Mouse (Mus musculus) kidney, embryonic 15.5 days (tissue): Measurements from ENCODE around the gene Snrpn. TPM values are rescaled to one million over a fixed set of nuclear protein-coding genes. Genes with fewer than 3 reads are reported as not detected.

ENCODE experiments used
- ATAC-seq: fragments of 200-750 bp; cut with Nextera tagmentation; replicated peaks from 2 replicates; pipeline ENCODE4 v1.8.0; 2017; ENCODE audit warnings: moderate TSS enrichment; ENCODE audit not compliant: low FRiP score
- H3K27ac ChIP-seq: fragments of 300-500 bp; sonication (generic); 2 replicates; pipeline ENCODE4 v1.5.1; 2015; ENCODE audit warnings: mild to moderate bottlenecking, inconsistent platforms
- H3K27me3 ChIP-seq: fragments of 300-500 bp; sonication (generic); 2 replicates; pipeline ENCODE4 v1.6.1; 2015; ENCODE audit warnings: inconsistent platforms
- H3K36me3 ChIP-seq: fragments of 300-500 bp; sonication (generic); 2 replicates; pipeline ENCODE4 v1.6.1; 2015; ENCODE audit warnings: inconsistent platforms
- H3K4me1 ChIP-seq: fragments of 300-500 bp; sonication (generic); 2 replicates; pipeline ENCODE4 v1.6.1; 2015; ENCODE audit warnings: inconsistent platforms
- H3K4me2 ChIP-seq: fragments of 300-500 bp; sonication (generic); 2 replicates; pipeline ENCODE4 v1.6.1; 2015; ENCODE audit warnings: moderate library complexity, mild to moderate bottlenecking, inconsistent platforms
- H3K4me3 ChIP-seq: fragments of 300-500 bp; sonication (generic); replicated peaks from 2 replicates; pipeline ENCODE4 v1.5.1; 2015; ENCODE audit warnings: mild to moderate bottlenecking, inconsistent platforms
- H3K9ac ChIP-seq: fragments of 300-500 bp; sonication (generic); 2 replicates; pipeline ENCODE4 v1.6.1; 2015; ENCODE audit warnings: mild to moderate bottlenecking, inconsistent platforms
- H3K9me3 ChIP-seq: fragments of 300-500 bp; sonication (generic); replicated peaks from 2 replicates; pipeline ENCODE4 v1.6.1; 2016; ENCODE audit warnings: inconsistent platforms
- WGBS: fragments of 180-500 bp; shearing (Covaris S2); methylation state at CpG from one replicate; pipeline ENCODE4 v1.1.7; 2015; ENCODE audit warnings: mixed read lengths; 5-methylcytosine and 5-hydroxymethylcytosine counted together
- polyA plus RNA-seq: library from polyadenylated mRNA; unstranded; fragments of >200 nt; fragmentation: Nextera tagmentation; extraction: Ambion mirVana; gene quantifications from 2 replicates; pipeline ENCODE4 v1.2.1, GENCODE M21; 2015

The Snrpn gene
- polyA plus RNA-seq, 1 experiment from 2014 or later = 39.1 TPM

DNA sequence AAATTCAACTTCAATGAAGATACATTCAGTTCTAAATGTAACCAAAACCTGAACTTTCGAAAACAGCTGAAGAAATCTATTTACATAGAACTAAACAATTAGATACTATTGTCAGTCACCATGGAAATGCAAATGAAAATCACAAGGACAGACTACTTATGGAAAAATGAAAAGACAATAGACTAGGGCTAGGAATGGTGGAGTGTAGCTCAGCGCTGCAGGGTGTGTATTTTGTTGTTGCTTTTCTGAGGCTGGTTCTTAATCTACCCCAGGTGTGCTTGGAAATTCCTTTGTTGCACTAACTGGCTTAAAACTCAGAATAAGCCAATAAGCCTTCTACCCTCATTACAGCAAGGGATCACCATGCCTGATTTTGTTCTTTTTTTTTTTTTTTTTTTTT lies 133.8 kb downstream of the Snrpn start:
- Histone ChIP-seq H3K9me3 (peaks cover 16% of the 10 kb centered on the region; the same call in 1 of the 2 replicates), H3K36me3 (no peaks in the 10 kb centered on the region), H3K27ac (no peak overlapping the region), H3K9ac (no peak overlapping the region), H3K4me1 (no peaks in the 10 kb centered on the region), H3K4me3 (no peak overlapping the region), H3K4me2 (no peak overlapping the region), H3K27me3 (no peaks in the 10 kb centered on the region)
- ATAC-seq = no peak
- 61% methylated on average over 2 of the region's 2 CpGs for WGBS

DNA sequence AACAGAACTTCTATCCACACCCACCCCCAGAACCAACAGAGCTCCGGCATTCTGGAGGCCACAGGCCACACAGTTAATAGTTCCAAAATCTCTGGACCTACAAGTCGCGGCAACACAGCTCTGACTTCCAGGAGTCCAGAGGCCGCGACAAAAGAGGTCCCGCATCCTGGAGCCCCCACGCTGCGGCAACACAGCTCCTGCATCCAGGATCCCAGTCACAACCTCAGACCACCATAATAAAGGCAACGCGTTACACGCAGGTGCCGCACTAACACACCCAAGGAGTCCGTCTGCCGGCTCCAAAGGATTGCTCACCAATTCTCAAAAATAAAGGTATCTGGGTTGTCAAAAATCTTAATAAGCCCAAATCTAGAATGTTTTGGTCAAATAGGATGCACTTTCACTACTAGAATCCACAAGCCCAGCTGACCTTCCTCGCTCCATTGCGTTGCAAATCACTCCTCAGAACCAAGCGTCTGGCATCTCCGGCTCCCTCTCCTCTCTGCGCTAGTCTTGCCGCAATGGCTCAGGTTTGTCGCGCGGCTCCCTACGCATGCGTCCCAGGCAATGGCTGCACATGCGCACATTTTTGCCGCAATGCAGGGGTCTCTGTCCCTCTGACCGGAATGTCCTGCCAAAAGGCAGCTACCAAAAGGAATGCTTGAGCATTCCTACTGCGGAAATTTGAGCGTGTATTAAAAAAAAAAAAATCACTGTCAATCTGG lies 135.3 kb downstream of the Snrpn start, which contains the start of the genes Snurf and Gm38393:
Gene Snurf, minus strand, starts transcription at position 444 of the 725 bp plus-strand sequence.
Gene Gm38393, minus strand, starts transcription at position 459 of the 725 bp plus-strand sequence.
- H3K27ac ChIP-seq = peak within 1 kb of the TSS; percentile 63; the same call in 1 of the 2 replicates
- ATAC-seq = peak; percentile 83
- H3K9me3 ChIP-seq = peaks cover 16% of the 10 kb centered on the region; the same call in 1 of the 2 replicates

DNA sequence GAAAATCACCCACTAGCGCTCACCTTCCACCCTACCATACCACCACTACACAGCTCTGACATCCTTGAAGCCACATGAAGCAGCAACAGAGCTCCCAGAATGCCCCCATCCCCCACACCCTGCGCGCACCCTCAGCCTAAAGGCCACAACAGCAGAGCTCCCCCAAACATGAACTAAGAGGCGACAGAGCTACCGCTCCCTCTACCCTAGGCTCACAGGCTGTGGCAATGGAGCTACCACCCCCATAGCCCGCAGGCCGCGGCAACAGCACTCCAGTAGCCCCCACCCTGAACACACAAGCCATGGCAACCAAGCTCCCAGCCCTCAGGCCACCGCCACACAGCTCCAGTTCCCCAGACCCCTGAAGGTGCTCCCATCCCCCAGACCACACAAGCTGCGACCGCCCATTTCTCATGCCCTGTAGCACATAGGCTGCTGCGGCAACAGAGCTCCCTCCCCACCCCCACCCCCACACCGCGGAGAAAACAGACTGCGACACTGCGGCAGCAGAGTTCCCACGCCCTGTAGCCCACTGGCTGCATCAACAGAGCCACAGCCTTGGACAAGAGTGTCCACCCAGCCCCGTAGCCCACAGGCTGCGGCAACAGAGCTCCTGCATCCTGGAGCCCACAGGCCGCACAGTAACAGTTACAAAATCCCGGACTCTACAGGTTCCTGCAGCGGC lies 136.0 kb downstream of the Snrpn start:
- H3K4me3 ChIP-seq = peak overlapping the region; percentile 57
- WGBS = 54% methylated on average over 22 of the region's 22 CpGs
- H3K27me3 ChIP-seq = no peaks in the 10 kb centered on the region
- peak overlapping the region; percentile 63 for H3K4me2 ChIP-seq
- peak; percentile 91 for ATAC-seq
- H3K9me3 ChIP-seq = peaks cover 16% of the 10 kb centered on the region; the same call in 1 of the 2 replicates
- H3K4me1 ChIP-seq = no peaks in the 10 kb centered on the region
- H3K9ac ChIP-seq = peak overlapping the region; percentile 40
- H3K27ac ChIP-seq = peak overlapping the region; percentile 63; the same call in 1 of the 2 replicates
- H3K36me3 ChIP-seq = no peaks in the 10 kb centered on the region

More for the DNA sequence above, 135.3 kb downstream of the Snrpn start, which contains the start of the genes Snurf and Gm38393:
- Histone ChIP-seq H3K4me3 (peak within 1 kb of the TSS; percentile 57), H3K36me3 (no peaks in the 10 kb centered on the region), H3K9ac (peak within 1 kb of the TSS; percentile 40), H3K4me1 (no peaks in the 10 kb centered on the region), H3K27me3 (no peaks in the 10 kb centered on the region), H3K4me2 (peak within 1 kb of the TSS; percentile 63)
- WGBS = 48% methylated on average over 30 of the region's 30 CpGs

DNA sequence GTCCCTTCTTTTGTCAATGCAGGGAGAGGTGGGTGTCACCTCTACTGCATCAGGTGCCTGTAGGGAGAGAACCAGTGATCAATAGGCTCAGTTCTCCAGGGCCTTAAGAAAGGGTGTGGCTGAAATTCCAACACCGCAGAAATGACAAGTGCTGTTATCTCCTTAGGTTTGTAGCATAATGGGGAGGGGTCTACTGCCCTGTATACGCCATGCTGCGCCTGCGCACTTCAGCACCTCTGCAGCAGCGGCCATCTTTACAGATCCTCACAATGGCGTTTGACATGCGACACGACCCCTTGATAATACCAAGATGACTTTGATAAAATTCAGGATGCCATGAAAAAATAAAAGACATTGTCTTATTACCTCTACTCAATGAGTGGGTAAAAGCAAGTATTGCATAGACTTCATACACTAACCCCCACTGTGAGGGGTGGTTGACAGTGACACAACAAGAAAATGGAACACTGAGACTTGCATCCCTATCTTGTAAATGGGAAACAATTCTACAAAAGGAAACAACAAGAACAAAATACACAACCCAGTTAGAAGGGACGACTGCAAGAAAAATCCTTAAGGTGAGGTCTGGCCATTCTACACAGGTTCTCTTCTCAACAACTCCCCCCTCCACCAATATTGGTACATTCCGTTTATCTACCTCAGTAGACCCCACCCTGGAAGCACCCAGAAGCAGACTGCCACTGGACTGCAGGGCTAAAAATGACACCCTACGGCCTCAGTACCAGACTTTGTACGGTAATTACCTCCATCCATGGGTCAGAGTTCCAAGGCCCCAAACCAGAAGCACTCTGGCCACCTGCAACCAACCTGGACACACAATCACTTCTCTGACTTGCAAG lies 136.8 kb downstream of the Snrpn start:
- WGBS = 59% methylated on average over 12 of the region's 12 CpGs
- no peaks in the 10 kb centered on the region for H3K36me3 ChIP-seq
- 0 out of 2 replicates have a peak overlapping the region, but pooled peaks have one; percentile 63 for H3K27ac ChIP-seq
- H3K27me3 ChIP-seq = no peaks in the 10 kb centered on the region
- H3K4me3 ChIP-seq = peak overlapping the region; percentile 57
- no peak for ATAC-seq
- H3K4me2 ChIP-seq = peak overlapping the region; percentile 63
- no peaks in the 10 kb centered on the region for H3K4me1 ChIP-seq
- H3K9me3 ChIP-seq = peaks cover 16% of the 10 kb centered on the region; the same call in 1 of the 2 replicates
- peak overlapping the region; percentile 40 for H3K9ac ChIP-seq

DNA sequence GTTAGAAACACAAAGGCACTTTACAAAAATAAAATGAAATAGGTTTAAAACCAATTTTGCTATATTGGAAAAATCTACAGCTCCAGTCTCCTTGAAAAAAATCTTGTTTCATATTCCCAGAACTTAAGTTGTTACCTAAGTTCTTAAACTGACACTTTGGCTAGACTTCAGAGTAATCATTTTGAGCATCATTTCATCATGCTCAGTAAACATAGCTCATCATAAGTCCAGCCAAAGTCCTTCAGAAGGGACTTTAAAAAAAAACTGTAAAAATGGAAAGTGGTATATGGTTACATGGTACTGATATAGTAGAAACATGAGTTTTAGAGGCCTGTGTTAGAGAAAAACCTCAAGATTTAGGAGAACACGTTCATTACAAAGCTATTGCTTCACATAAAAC lies 161.4 kb downstream of the Snrpn start:
- H3K27me3 ChIP-seq = no peaks in the 10 kb centered on the region
- no peak overlapping the region for H3K27ac ChIP-seq
- WGBS = 62% methylated on average over 1 of the region's 1 CpGs
- ATAC-seq = no peak
- no peak overlapping the region for H3K9ac ChIP-seq
- H3K9me3 ChIP-seq = no peaks in the 10 kb centered on the region
- peaks cover 6% of the 10 kb centered on the region; the same call in 1 of the 2 replicates for H3K36me3 ChIP-seq
- no peak overlapping the region for H3K4me2 ChIP-seq
- no peak overlapping the region for H3K4me3 ChIP-seq
- H3K4me1 ChIP-seq = no peaks in the 10 kb centered on the region

Other genes starting within 250 kb of the Snrpn start
- 24.7 and 36.4 TPM in 2 replicates for gene Snurf, start 135.2 kb downstream of the Snrpn start, polyA plus RNA-seq
- gene Gm38393, start 135.2 kb downstream of the Snrpn start, polyA plus RNA-seq = 0.75 and 0.98 TPM in 2 replicates